Mouse (Mus musculus) liver, embryonic 11.5 days (tissue): Measurements from ENCODE around the gene Arhgap45. TPM values are rescaled to one million over a fixed set of nuclear protein-coding genes. Genes with fewer than 3 reads are reported as not detected.
"Not testable (repeated sequence)": the region's sequence is repeated elsewhere in the genome, so short reads cannot be mapped to it uniquely, and the experiment has no call there.

ENCODE experiments used
- ATAC-seq: fragments of 200-750 bp; cut with Nextera tagmentation; replicated peaks from 2 replicates; pipeline ENCODE4 v1.8.0; 2017; ENCODE audit warnings: moderate number of reproducible peaks, mild to moderate bottlenecking, moderate TSS enrichment, moderate library complexity; ENCODE audit not compliant: low FRiP score
- DNase-seq: peaks from one replicate; pipeline ENCODE4 v3.0.0-alpha.2; 2017; ENCODE audit warnings: low spot score
- H3K27ac ChIP-seq: fragments of 300-500 bp; sonication (generic); 2 replicates; pipeline ENCODE4 v1.5.1; 2014; ENCODE audit warnings: mild to moderate bottlenecking, low read depth, low read length, control low read depth
- H3K27me3 ChIP-seq: fragments of 300-500 bp; sonication (generic); replicated peaks from 2 replicates; pipeline ENCODE4 v1.6.1; 2014; ENCODE audit warnings: low read length, mixed read lengths; ENCODE audit not compliant: control insufficient read depth, insufficient read depth
- H3K36me3 ChIP-seq: fragments of 300-500 bp; sonication (generic); 2 replicates; pipeline ENCODE4 v1.6.1; 2014; ENCODE audit warnings: mild to moderate bottlenecking, low read length, moderate library complexity, mixed read lengths; ENCODE audit not compliant: control insufficient read depth, insufficient read depth
- H3K4me1 ChIP-seq: fragments of 300-500 bp; sonication (generic); replicated peaks from 2 replicates; pipeline ENCODE4 v1.6.1; 2014; ENCODE audit warnings: low read length, mixed read lengths; ENCODE audit not compliant: control insufficient read depth, insufficient read depth
- H3K4me2 ChIP-seq: fragments of 300-500 bp; sonication (generic); 2 replicates; pipeline ENCODE4 v1.6.1; 2014; ENCODE audit warnings: mild to moderate bottlenecking, control low read depth, moderate library complexity
- H3K4me3 ChIP-seq: fragments of 300-500 bp; sonication (generic); 2 replicates; pipeline ENCODE4 v1.5.1; 2014; ENCODE audit warnings: low read depth, low read length, control low read depth
- H3K9ac ChIP-seq: fragments of 300-500 bp; sonication (generic); 2 replicates; pipeline ENCODE4 v1.6.1; 2014; ENCODE audit warnings: low read depth, low read length, control low read depth
- H3K9me3 ChIP-seq: fragments of 300-500 bp; sonication (generic); 2 replicates; pipeline ENCODE4 v1.6.1; 2016; ENCODE audit warnings: low read length, inconsistent platforms, mixed read lengths; ENCODE audit not compliant: control insufficient read depth
- WGBS: fragments of 180-500 bp; shearing (Covaris S2); extraction: QIAGEN DNeasy Blood & Tissue Kit; methylation state at CpG from one replicate; pipeline ENCODE4 v1.1.7; 2014; 5-methylcytosine and 5-hydroxymethylcytosine counted together
- polyA plus RNA-seq: library from polyadenylated mRNA; unstranded; fragments of >200 nt; fragmentation: Nextera tagmentation; extraction: Ambion mirVana; gene quantifications from 2 replicates; pipeline ENCODE4 v1.2.1, GENCODE M21; 2014

Arhgap45 gene
- polyA plus RNA-seq, 1 experiment from 2014 or later: 29.4 TPM

GRCm38 (mm10) chr10:80048834-80049233, 32.4 kb downstream of the Arhgap45 start:
- peaks cover 45% of the 10 kb centered on the region for H3K4me1 ChIP-seq
- H3K27me3 ChIP-seq: no peaks in the 10 kb centered on the region
- ATAC-seq: no peak
- H3K9me3 ChIP-seq: no peaks in the 10 kb centered on the region
- peak overlapping the region; percentile 2 for H3K9ac ChIP-seq
- DNase-seq: no peak
- H3K27ac ChIP-seq: peak overlapping the region; percentile 32; the same call in 1 of the 2 replicates
- H3K36me3 ChIP-seq: no peaks in the 10 kb centered on the region
- no peak overlapping the region for H3K4me3 ChIP-seq
- 39% methylated on average over 3 of the region's 3 CpGs for WGBS
- no peak overlapping the region for H3K4me2 ChIP-seq

DNA sequence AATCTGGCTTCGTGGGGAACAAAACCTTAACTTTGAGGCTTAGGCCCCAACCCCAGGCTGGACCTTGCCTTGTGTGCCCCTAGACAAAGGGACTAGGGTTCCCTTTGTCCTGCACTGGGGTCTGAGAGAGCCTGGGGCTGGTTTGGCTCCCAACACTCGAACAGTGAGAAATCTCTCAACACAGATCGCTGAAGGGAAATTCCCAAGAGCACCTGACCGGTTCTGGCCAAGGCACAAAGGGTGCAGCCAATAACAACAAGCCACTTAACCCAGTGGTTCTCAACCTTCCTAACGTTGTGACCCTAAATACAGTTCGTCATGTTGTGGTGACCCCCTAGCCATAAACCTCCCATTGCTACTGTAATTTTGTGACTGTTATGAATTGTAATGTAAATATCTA, 33.8 kb downstream of the Arhgap45 start:
- Histone ChIP-seq H3K4me3 (no peak overlapping the region), H3K36me3 (peaks cover under 1% of the 10 kb centered on the region; the same call in 1 of the 2 replicates), H3K27ac (peak overlapping the region; percentile 41; the same call in 1 of the 2 replicates), H3K4me2 (no peak overlapping the region), H3K9me3 (no peaks in the 10 kb centered on the region), H3K4me1 (peaks cover 49% of the 10 kb centered on the region), H3K9ac (no peak overlapping the region), H3K27me3 (no peaks in the 10 kb centered on the region)
- no peak for ATAC-seq
- DNase-seq: no peak
- 60% methylated on average over 6 of the region's 6 CpGs for WGBS

DNA sequence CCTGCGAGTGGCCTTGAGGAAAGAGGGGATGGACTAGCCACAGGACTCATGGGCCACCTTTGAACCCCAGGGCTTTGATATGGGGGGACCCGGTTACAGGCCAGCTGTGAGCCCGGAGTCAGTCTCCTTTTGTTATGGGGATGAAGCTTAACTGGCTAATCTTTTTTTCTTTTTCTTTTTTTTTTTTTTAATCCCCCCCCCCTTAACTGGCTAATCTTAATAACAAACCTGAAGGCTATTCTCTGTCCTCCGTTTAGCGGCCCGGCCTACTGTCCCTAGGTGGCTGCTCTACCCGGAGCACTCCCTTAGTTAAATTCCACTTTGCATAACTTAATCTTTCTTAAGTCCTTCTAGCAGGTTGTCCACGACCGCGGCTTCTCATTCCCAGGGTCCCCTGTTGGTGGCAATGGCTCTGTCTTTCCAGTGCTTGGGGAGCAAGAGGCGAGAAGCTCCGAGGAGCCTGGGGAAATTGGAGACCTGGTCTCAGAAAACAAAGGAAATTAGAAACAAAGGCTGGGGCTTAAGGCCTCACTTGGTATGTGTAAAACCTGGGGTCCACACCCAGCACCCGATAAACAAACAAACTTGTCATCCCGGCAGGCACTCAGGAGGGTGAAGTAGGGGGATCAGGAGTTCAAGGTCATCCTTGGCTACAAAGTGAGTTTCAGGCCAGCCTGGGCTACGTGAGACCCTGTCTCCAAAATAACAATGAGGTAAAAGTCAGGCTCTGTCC, 34.6 kb downstream of the Arhgap45 start:
- WGBS: 48% methylated on average over 15 of the region's 15 CpGs
- Histone ChIP-seq H3K27me3 (no peaks in the 10 kb centered on the region), H3K4me3 (no peak overlapping the region), H3K9me3 (no peaks in the 10 kb centered on the region), H3K4me1 (peaks cover 55% of the 10 kb centered on the region), H3K4me2 (no peak overlapping the region; the same call in none of the 2 replicates), H3K36me3 (peaks cover 7% of the 10 kb centered on the region; the same call in 1 of the 2 replicates), H3K27ac (peak overlapping the region; percentile 99), H3K9ac (peak overlapping the region; percentile 31; the same call in 1 of the 2 replicates)
- DNase-seq (no peak), ATAC-seq (no peak)

- DNase-seq: peak; percentile 63
- 0 out of 2 replicates have a peak overlapping the region, but pooled peaks have one; percentile 5 for H3K4me3 ChIP-seq
- peak overlapping the region; percentile 99 for H3K27ac ChIP-seq
- ATAC-seq: no peak
- H3K4me1 ChIP-seq: peaks cover 55% of the 10 kb centered on the region
- H3K9ac ChIP-seq: peak overlapping the region; percentile 31
- peak overlapping the region; percentile 96; the same call in 1 of the 2 replicates for H3K4me2 ChIP-seq
- peaks cover 11% of the 10 kb centered on the region for H3K36me3 ChIP-seq
- H3K27me3 ChIP-seq: no peaks in the 10 kb centered on the region
- no peaks in the 10 kb centered on the region for H3K9me3 ChIP-seq
- WGBS: 34% methylated on average over 13 of the region's 14 CpGs
Measured at GRCm38 (mm10) chr10:80051618-80052373, 35.3 kb downstream of the Arhgap45 start.

DNA sequence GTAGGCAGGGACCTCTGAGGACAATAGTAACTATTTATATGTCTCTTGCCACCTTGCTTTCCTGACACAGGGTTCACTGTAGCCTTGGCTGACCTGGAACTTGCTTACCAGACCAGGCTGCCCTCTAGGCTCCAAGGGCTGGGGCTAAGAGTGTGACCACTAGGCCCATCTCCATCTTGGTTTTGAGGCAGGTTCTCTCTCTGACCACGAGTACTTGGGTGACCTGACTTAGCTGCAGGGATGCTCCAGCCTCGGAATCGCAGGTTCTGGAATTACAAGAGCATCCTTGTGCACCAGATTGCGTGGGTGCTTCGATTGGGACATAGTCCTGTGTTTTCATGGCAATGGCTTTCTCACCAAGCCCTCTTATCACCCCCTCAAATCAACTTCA, 35.9 kb downstream of the Arhgap45 start:
- peaks cover 55% of the 10 kb centered on the region for H3K4me1 ChIP-seq
- peak overlapping the region; percentile 96 for H3K4me2 ChIP-seq
- peak overlapping the region; percentile 31 for H3K9ac ChIP-seq
- no peak overlapping the region for H3K4me3 ChIP-seq
- 75% methylated on average over 5 of the region's 5 CpGs for WGBS
- ATAC-seq: no peak
- no peaks in the 10 kb centered on the region for H3K9me3 ChIP-seq
- no peak for DNase-seq
- peaks cover 16% of the 10 kb centered on the region for H3K36me3 ChIP-seq
- no peaks in the 10 kb centered on the region for H3K27me3 ChIP-seq
- peak overlapping the region; percentile 99 for H3K27ac ChIP-seq

DNA sequence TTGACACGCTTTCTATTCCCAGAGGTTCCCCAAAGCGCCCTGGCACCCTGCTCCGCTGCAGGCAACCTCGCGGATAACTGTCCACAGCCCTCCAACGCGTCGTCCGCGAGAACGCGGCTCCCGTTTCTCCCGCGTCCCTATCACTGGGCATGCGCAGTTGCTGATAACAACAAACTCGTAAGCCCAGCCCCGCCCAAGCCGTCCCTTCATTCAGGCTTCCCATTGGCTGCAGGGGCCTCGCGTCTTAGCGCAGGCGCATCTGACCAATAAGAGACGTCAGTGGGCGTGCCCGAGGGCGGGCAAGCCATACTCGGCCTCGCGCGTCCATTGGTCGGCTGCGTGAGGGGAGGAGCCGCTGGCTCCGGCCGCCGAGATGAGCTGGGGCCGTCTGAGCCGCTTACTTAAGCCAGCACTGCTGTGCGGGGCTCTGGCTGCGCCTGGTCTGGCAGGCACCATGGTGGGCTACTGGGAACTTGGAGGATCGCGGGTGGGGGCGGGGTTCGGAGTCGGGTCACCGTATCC, 36.9 kb downstream of the Arhgap45 start:
- Histone ChIP-seq H3K9me3 (no peaks in the 10 kb centered on the region), H3K9ac (peak overlapping the region; percentile 99), H3K27me3 (no peaks in the 10 kb centered on the region), H3K4me2 (peak overlapping the region; percentile 96), H3K36me3 (peaks cover 25% of the 10 kb centered on the region), H3K4me3 (peak overlapping the region; percentile 98), H3K27ac (peak overlapping the region; percentile 99), H3K4me1 (peaks cover 50% of the 10 kb centered on the region)
- ATAC-seq: peak; percentile 92
- under 1% methylated on average over 47 of the region's 47 CpGs for WGBS
- DNase-seq: peak; percentile 98

- ATAC-seq (peak; percentile 50), DNase-seq (peak; percentile 81)
- H3K4me3 ChIP-seq: peak overlapping the region; percentile 98
- 2% methylated on average over 77 of the region's 77 CpGs for WGBS
- no peaks in the 10 kb centered on the region for H3K27me3 ChIP-seq
- H3K4me2 ChIP-seq: peak overlapping the region; percentile 96
- peak overlapping the region; percentile 99 for H3K9ac ChIP-seq
- H3K9me3 ChIP-seq: no peaks in the 10 kb centered on the region
- H3K27ac ChIP-seq: peak overlapping the region; percentile 99
- peaks cover 43% of the 10 kb centered on the region for H3K4me1 ChIP-seq
- peaks cover 29% of the 10 kb centered on the region for H3K36me3 ChIP-seq
Measured at GRCm38 (mm10) chr10:80053831-80054815, 37.7 kb downstream of the Arhgap45 start.

- H3K27me3 ChIP-seq, ATAC-seq, H3K27ac ChIP-seq, DNase-seq, H3K9me3 ChIP-seq: not testable (repeated sequence)
- peaks cover 40% of the 10 kb centered on the region for H3K4me1 ChIP-seq
- peak overlapping the region; percentile 99 for H3K9ac ChIP-seq
- peak overlapping the region; percentile 98 for H3K4me3 ChIP-seq
- WGBS: 21% methylated on average over 3 of the region's 3 CpGs
- peaks cover 33% of the 10 kb centered on the region for H3K36me3 ChIP-seq
- peak overlapping the region; percentile 96 for H3K4me2 ChIP-seq
Measured at GRCm38 (mm10) chr10:80054911-80055310, 38.5 kb downstream of the Arhgap45 start.
